Mouse (Mus musculus): ENCODE measurements around the gene Galnt16.

DNA sequence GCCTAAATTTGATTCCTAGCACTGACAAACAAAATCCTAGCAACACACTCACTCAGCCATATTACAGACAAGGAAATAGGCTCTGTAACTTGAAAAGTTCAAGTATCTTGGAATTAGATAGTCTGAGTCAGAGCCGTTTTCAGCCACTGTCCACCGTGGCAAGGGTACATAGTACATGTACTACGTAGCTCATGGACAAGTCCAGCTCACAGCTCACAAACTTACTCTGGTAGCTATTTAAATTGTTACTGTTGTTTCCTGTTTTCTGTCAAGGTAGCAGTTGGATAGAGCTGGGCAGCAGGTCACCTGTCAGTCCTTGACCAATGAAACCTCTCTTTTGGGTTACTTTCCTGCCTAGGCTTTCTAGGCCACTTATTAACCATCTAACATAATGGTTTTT is 128.3 kb downstream of the Galnt16 start:
- TF ChIP-seq CTCF (IDR thresholded peaks at IDR 0.05; ENCODE audit: control insufficient read depth, insufficient read depth, insufficient replicate concordance, low read depth, low read length) (no peak), POLR2A (IDR thresholded peaks at IDR 0.05; ENCODE audit: control insufficient read depth, low read depth, low read length) (no peak)
